Mouse (Mus musculus) midbrain, embryonic 16.5 days (tissue): ENCODE measurements around the gene Des. TPM values are rescaled to one million over a fixed set of nuclear protein-coding genes. Genes with fewer than 3 reads are reported as not detected.

ENCODE experiments used
- ATAC-seq: fragments of 200-750 bp; cut with Nextera tagmentation; 2 replicates; pipeline ENCODE4 v1.8.0; 2017; ENCODE audit warnings: moderate TSS enrichment
- H3K27ac ChIP-seq: fragments of 300-500 bp; sonication (generic); 2 replicates; pipeline ENCODE4 v1.5.1; 2014; ENCODE audit warnings: mild to moderate bottlenecking, low read length, mixed read lengths
- H3K27me3 ChIP-seq: fragments of 300-500 bp; sonication (generic); 2 replicates; pipeline ENCODE4 v1.6.1; 2014; ENCODE audit warnings: low read depth, low read length, mixed read lengths; ENCODE audit not compliant: control insufficient read depth, insufficient read depth
- H3K36me3 ChIP-seq: fragments of 300-500 bp; sonication (generic); 2 replicates; pipeline ENCODE4 v1.6.1; 2014; ENCODE audit warnings: mild to moderate bottlenecking, low read length, moderate library complexity, mixed read lengths; ENCODE audit not compliant: control insufficient read depth, insufficient read depth
- H3K4me1 ChIP-seq: fragments of 300-500 bp; sonication (generic); 2 replicates; pipeline ENCODE4 v1.6.1; 2014; ENCODE audit warnings: mild to moderate bottlenecking, low read length, mixed read lengths; ENCODE audit not compliant: control insufficient read depth, insufficient read depth
- H3K4me2 ChIP-seq: fragments of 300-500 bp; sonication (generic); 2 replicates; pipeline ENCODE4 v1.6.1; 2014; ENCODE audit warnings: mild to moderate bottlenecking, low read length, mixed read lengths
- H3K4me3 ChIP-seq: fragments of 300-500 bp; sonication (generic); 2 replicates; pipeline ENCODE4 v1.5.1; 2014; ENCODE audit warnings: low read depth, mild to moderate bottlenecking, low read length, moderate library complexity, mixed read lengths
- H3K9ac ChIP-seq: fragments of 300-500 bp; sonication (generic); 2 replicates; pipeline ENCODE4 v1.6.1; 2014; ENCODE audit warnings: low read depth, low read length, mixed read lengths
- H3K9me3 ChIP-seq: fragments of 300-500 bp; sonication (generic); replicated peaks from 2 replicates; pipeline ENCODE4 v1.6.1; 2014; ENCODE audit warnings: mild to moderate bottlenecking, low read length, mixed read lengths; ENCODE audit not compliant: control insufficient read depth, poor library complexity, severe bottlenecking
- WGBS: fragments of 180-500 bp; shearing (Covaris S2); extraction: QIAGEN DNeasy Blood & Tissue Kit; methylation state at CpG from one replicate; pipeline ENCODE4 v1.1.7; 2014; 5-methylcytosine and 5-hydroxymethylcytosine counted together
- polyA plus RNA-seq: library from polyadenylated mRNA; unstranded; fragments of >200 nt; fragmentation: Nextera tagmentation; extraction: Ambion mirVana; gene quantifications from 2 replicates; pipeline ENCODE4 v1.2.1, GENCODE M21; 2015

The Des gene
- polyA plus RNA-seq, 1 experiment from 2014 or later = 1.2 TPM

DNA sequence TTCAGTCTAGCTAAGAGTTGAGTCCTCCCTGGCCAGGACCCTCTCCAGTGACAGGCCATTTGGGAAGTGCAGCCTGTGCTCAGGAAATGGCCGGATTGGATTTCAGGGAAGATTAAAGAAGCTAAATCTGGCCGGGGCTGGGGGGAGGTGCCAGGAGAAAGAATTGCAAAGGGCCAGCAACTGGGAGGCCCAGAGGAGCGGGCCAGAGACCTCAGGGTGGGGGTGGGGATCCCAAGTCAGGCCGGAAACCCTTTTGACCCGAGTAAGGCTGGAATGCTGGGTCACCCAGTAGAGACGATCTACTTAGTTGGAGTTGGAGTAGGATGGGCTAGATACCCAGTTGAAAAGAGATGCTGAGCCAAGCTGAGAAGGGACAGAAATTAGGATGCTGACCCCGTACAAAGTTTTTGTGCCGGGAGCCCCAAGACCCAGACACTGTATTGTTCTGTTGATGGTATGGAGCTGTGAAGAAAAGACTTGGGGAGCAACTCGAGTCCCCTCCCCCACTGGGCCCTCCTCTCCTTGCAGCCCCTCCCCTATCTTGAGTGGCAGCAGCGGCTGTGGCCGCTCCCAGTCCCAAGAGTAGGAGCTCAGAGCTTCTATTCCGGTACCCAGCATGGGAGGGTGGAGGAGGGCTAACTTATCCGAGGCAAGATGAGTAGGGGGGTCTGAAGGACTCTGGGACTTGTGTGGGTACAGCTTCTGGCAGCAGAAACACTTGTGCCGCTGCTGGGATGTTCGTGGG, 15.7 kb upstream of the Des start:
- peaks cover 5% of the 10 kb centered on the region; the same call in 1 of the 2 replicates for H3K4me1 ChIP-seq
- no peak overlapping the region for H3K9ac ChIP-seq
- no peaks in the 10 kb centered on the region for H3K9me3 ChIP-seq
- no peak for ATAC-seq
- H3K27me3 ChIP-seq = peaks cover 4% of the 10 kb centered on the region; the same call in 1 of the 2 replicates
- no peaks in the 10 kb centered on the region for H3K36me3 ChIP-seq
- WGBS = 6% methylated on average over 15 of the region's 15 CpGs
- no peak overlapping the region; the same call in 1 of the 2 replicates for H3K4me2 ChIP-seq
- no peak overlapping the region for H3K4me3 ChIP-seq
- H3K27ac ChIP-seq = no peak overlapping the region

DNA sequence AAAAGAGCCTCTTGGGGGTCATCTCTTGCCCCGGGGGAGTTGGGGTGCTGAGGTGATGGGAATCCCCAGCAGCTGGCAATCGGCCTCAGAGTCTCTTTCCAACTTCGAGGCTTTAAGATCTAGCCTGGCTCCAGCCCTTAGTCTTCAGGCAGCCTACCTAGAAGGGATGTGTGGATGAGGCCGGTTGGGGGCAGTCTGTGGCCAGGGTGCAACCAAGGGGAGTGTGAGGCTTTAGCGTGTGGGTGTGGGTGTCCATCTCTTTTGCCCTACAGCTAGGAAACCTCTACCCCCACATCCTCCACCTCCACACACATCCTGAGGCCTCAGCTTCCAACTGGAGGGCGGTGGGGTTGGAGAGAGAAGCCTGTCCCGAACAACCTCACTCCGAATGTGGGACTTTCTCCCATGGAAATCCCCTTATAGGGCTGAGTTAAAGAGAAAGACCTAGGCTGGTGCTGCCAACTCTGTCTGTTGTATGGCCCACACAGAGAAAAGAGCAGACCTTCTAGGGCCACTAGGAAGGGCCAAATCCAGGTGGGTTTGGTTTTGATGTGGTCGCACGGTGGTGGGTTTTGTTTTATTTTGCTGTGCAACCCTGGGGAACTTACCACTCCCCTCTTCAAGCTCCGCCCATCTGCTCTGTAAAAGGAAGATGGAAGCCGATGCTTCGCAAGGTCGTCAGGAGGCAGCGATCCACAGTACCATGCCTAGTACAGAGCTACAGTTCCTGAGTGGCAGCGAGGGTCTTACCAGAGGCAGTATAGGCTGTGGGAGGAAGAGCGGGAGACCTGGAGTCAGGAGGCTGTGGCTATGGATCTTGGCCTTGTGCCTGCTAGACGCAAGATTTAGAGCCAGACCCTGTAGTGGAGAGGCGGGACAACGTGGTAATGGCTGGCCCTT, 14.8 kb upstream of the Des start:
- H3K9me3 ChIP-seq = no peaks in the 10 kb centered on the region
- H3K4me2 ChIP-seq = no peak overlapping the region; the same call in 1 of the 2 replicates
- no peak overlapping the region for H3K4me3 ChIP-seq
- H3K9ac ChIP-seq = no peak overlapping the region
- WGBS = 33% methylated on average over 20 of the region's 20 CpGs
- H3K27me3 ChIP-seq = peaks cover 4% of the 10 kb centered on the region; the same call in 1 of the 2 replicates
- H3K27ac ChIP-seq = no peak overlapping the region
- ATAC-seq = no peak
- H3K4me1 ChIP-seq = 0 out of 2 replicates have a peak, but pooled peaks cover 2% of the 10 kb centered on the region
- H3K36me3 ChIP-seq = no peaks in the 10 kb centered on the region

DNA sequence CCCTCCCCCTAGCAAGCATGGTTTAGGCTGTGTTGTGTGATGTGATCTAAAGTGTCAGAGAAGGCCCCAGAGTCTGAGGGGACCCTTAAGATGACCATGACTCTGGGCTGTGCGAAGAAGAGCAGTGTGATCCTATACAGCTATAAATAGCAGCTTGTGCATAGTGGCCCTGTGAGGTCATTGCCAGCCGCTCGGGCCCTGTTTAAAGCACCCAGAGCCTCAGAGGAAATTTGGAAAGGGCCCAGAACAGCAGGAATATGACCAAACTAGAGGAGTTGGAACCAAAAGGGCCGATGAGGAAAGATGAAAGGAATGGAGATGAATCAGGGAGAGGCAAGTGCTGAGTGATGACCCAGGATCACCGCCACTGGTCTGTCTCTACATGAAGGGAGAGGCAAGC, 12.8 kb upstream of the Des start:
- 83% methylated on average over 5 of the region's 5 CpGs for WGBS

GRCm38 (mm10) chr1:75349275-75349674, 10.9 kb upstream of the Des start:
- ATAC-seq = no peak
- 53% methylated on average over 5 of the region's 5 CpGs for WGBS

More for the DNA sequence above, 12.8 kb upstream of the Des start:
- no peak overlapping the region for H3K4me2 ChIP-seq
- no peak overlapping the region for H3K27ac ChIP-seq
- H3K36me3 ChIP-seq = no peaks in the 10 kb centered on the region
- H3K4me3 ChIP-seq = no peak overlapping the region
- H3K27me3 ChIP-seq = peaks cover 4% of the 10 kb centered on the region; the same call in 1 of the 2 replicates
- ATAC-seq = no peak
- H3K9ac ChIP-seq = no peak overlapping the region
- 0 out of 2 replicates have a peak, but pooled peaks cover 2% of the 10 kb centered on the region for H3K4me1 ChIP-seq
- no peaks in the 10 kb centered on the region for H3K9me3 ChIP-seq

DNA sequence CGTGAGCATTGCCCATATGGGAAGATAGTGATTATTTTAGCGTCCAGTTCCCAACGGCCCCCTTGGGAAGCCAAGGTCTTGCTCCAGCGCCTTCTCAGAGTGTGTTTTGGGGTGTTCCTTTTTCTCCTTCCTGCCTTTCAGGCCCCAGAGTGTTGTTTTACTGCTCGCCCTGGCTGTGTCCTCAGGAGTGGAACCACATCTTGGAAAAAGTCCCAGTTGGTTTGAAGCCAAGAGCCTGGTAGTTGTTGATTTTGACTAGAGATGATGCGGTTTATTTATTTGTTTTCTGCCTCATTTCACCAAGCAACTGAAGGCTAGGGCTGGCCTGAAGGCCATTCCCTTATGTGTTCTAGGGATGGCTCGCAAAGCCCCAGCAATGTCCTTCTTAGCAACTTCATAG, 2.9 kb upstream of the Des start:
- ATAC-seq = no peak
- H3K27me3 ChIP-seq = peaks cover 26% of the 10 kb centered on the region
- no peak overlapping the region for H3K9ac ChIP-seq
- H3K27ac ChIP-seq = no peak overlapping the region
- no peak overlapping the region for H3K4me2 ChIP-seq
- H3K4me3 ChIP-seq = no peak overlapping the region
- H3K36me3 ChIP-seq = no peaks in the 10 kb centered on the region
- H3K4me1 ChIP-seq = peaks cover 4% of the 10 kb centered on the region
- no peaks in the 10 kb centered on the region for H3K9me3 ChIP-seq
- WGBS = 74% methylated on average over 7 of the region's 7 CpGs

More at GRCm38 (mm10) chr1:75349275-75349674, 10.9 kb upstream of the Des start:
- no peaks in the 10 kb centered on the region for H3K36me3 ChIP-seq
- H3K4me1 ChIP-seq = no peaks in the 10 kb centered on the region
- H3K9me3 ChIP-seq = no peaks in the 10 kb centered on the region
- no peak overlapping the region for H3K27ac ChIP-seq
- H3K4me3 ChIP-seq = no peak overlapping the region
- no peak overlapping the region for H3K9ac ChIP-seq
- H3K4me2 ChIP-seq = no peak overlapping the region
- peaks cover 4% of the 10 kb centered on the region; the same call in 1 of the 2 replicates for H3K27me3 ChIP-seq

DNA sequence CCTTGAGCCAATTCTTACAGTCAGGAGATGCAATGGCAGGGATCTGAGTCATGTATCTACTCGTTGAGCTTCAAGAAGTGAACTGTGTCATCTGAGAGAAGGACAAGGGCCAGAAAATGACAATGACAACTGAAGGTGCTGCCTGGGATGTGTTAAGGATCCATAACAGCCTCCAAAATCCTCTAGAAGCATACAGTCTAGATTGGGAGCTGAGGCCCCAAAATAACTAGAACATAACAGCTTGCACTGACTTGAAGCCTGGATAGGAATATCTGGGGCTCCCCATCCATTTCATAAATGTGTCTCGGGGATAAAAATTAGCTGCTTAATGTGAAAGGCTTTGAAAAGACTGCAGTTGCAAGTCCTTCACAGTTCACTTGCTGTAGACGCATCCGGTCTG, 2.1 kb upstream of the Des start:
- peaks cover 4% of the 10 kb centered on the region for H3K4me1 ChIP-seq
- no peak overlapping the region for H3K9ac ChIP-seq
- H3K9me3 ChIP-seq = no peaks in the 10 kb centered on the region
- peaks cover 32% of the 10 kb centered on the region for H3K27me3 ChIP-seq
- no peak overlapping the region for H3K4me2 ChIP-seq
- ATAC-seq = no peak
- H3K36me3 ChIP-seq = no peaks in the 10 kb centered on the region
- no peak overlapping the region for H3K27ac ChIP-seq
- H3K4me3 ChIP-seq = no peak overlapping the region
- 90% methylated on average over 4 of the region's 4 CpGs for WGBS

- Histone ChIP-seq H3K9me3 (no peaks in the 10 kb centered on the region), H3K9ac (no peak overlapping the region), H3K4me2 (no peak overlapping the region), H3K4me3 (no peak overlapping the region), H3K27ac (no peak overlapping the region), H3K4me1 (peaks cover 4% of the 10 kb centered on the region), H3K36me3 (no peaks in the 10 kb centered on the region), H3K27me3 (peaks cover 32% of the 10 kb centered on the region)
- no peak for ATAC-seq
- WGBS = 80% methylated on average over 13 of the region's 13 CpGs
Measured at GRCm38 (mm10) chr1:75359346-75359745, 783 bp upstream of the Des start.

DNA sequence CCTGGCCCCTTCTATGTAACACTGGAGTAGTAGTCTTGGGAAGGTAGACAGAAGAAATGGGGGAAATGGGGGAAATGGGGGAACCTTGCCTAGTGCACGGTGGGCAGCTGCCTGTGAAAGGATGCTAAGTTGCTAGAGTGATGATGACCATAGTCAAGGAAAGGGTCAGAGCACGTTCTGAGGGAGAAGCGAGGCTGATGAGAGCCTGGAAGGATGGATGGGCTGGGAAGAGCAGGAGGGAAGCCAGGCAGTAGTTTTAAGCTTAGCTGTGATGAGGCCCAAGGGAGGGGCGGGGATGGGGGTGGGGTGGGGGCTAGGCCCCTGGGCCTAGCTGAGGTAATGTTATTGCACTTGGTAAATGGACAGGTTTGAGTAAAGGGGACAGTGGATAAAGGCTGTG, 994 bp downstream of the Des start:
- Histone ChIP-seq H3K27me3 (peaks cover 32% of the 10 kb centered on the region), H3K27ac (no peak overlapping the region), H3K4me1 (peaks cover 4% of the 10 kb centered on the region), H3K9ac (no peak overlapping the region), H3K9me3 (no peaks in the 10 kb centered on the region), H3K4me3 (no peak overlapping the region), H3K36me3 (no peaks in the 10 kb centered on the region), H3K4me2 (no peak overlapping the region)
- no peak for ATAC-seq
- 61% methylated on average over 4 of the region's 4 CpGs for WGBS

DNA sequence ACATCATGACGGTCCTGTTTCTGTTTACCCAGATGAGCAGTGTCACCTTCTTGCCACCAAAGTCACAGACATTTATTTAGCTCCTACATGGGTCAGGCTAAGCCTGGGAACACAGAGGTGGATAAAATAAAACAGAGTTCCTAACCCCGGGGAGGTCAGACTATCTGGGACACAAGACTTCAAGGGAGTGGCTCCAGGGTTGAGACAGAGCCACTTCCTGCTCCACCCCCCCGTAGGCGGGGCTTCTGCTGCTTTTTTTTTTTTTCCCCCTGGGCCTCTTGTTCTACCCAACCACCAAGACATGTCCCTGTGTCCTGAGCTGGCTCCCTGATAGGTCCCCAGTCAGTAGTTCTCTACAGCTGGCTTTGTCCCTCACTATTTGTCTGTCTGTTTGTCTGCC, 1.6 kb downstream of the Des start:
- Histone ChIP-seq H3K4me1 (peaks cover 4% of the 10 kb centered on the region), H3K9ac (no peak overlapping the region), H3K4me2 (no peak overlapping the region), H3K36me3 (no peaks in the 10 kb centered on the region), H3K27ac (no peak overlapping the region), H3K9me3 (no peaks in the 10 kb centered on the region), H3K4me3 (no peak overlapping the region), H3K27me3 (peaks cover 32% of the 10 kb centered on the region)
- WGBS = 48% methylated on average over 4 of the region's 4 CpGs
- no peak for ATAC-seq
